Mouse (Mus musculus): Measurements from ENCODE around the gene Tas2r102. TPM values are rescaled to one million over a fixed set of nuclear protein-coding genes. Genes with fewer than 3 reads are reported as not detected.

Tas2r102 gene
- not detected for total RNA-seq (2023)

GRCm38 (mm10) chr6:132761831-132762230, at the start of gene Tas2r102:
TSS of gene Tas2r102 (plus strand) at chr6:132762131.

GRCm38 (mm10) chr6:132737935-132738334, 24.0 kb upstream of the Tas2r102 start, which contains the start of gene Tas2r115:
TSS of gene Tas2r115 (minus strand) at chr6:132738035.

GRCm38 (mm10) chr6:132754430-132754829, 7.5 kb upstream of the Tas2r102 start, which contains the start of gene Tas2r124:
TSS of gene Tas2r124 (plus strand) at chr6:132754730.

GRCm38 (mm10) chr6:132778062-132778461, 16.1 kb downstream of the Tas2r102 start, which contains the start of gene Tas2r136:
TSS of gene Tas2r136 (minus strand) at chr6:132778162.

GRCm38 (mm10) chr6:132802518-132802917, 40.6 kb downstream of the Tas2r102 start, which contains the start of gene Tas2r117:
TSS of gene Tas2r117 (plus strand) at chr6:132802818.

Other genes starting within 250 kb of the Tas2r102 start
- gene Prh1, start 192.3 kb upstream of the Tas2r102 start, total RNA-seq (2023), result not detected
- not detected for gene Prp2, start 166.2 kb upstream of the Tas2r102 start, total RNA-seq (2023)
- gene A630073D07Rik, start 110.6 kb upstream of the Tas2r102 start, total RNA-seq (2023), result not detected
- not detected for gene Tas2r120, start 105.2 kb upstream of the Tas2r102 start, total RNA-seq (2023)
- gene Tas2r121, start 61.1 kb upstream of the Tas2r102 start, total RNA-seq (2023), result not detected
- not detected for gene Tas2r122, start 50.2 kb upstream of the Tas2r102 start, total RNA-seq (2023)
- not detected for gene Tas2r115, start 24.1 kb upstream of the Tas2r102 start, total RNA-seq (2023)
- not detected for gene Tas2r124, start 7.4 kb upstream of the Tas2r102 start, total RNA-seq (2023)
- gene Tas2r136, start 16.0 kb downstream of the Tas2r102 start, total RNA-seq (2023), result not detected
- not detected for gene Tas2r117, start 40.7 kb downstream of the Tas2r102 start, total RNA-seq (2023)
- not detected for gene Tas2r123, start 85.0 kb downstream of the Tas2r102 start, total RNA-seq (2023)
- gene Tas2r116, start 93.3 kb downstream of the Tas2r102 start, total RNA-seq (2023), result not detected
- gene Tas2r110, start 105.9 kb downstream of the Tas2r102 start, total RNA-seq (2023), result not detected
- gene Tas2r113, start 130.9 kb downstream of the Tas2r102 start, total RNA-seq (2023), result not detected
- not detected for gene Tas2r125, start 147.5 kb downstream of the Tas2r102 start, total RNA-seq (2023)
- gene Tas2r129, start 189.0 kb downstream of the Tas2r102 start, total RNA-seq (2023), result not detected
- not detected for gene Tas2r131, start 195.8 kb downstream of the Tas2r102 start, total RNA-seq (2023)
- gene Tas2r109, start 218.8 kb downstream of the Tas2r102 start, total RNA-seq (2023), result not detected